24 mouse cellular contexts compared by ENCODE assay signal in the genomic region with DNA sequence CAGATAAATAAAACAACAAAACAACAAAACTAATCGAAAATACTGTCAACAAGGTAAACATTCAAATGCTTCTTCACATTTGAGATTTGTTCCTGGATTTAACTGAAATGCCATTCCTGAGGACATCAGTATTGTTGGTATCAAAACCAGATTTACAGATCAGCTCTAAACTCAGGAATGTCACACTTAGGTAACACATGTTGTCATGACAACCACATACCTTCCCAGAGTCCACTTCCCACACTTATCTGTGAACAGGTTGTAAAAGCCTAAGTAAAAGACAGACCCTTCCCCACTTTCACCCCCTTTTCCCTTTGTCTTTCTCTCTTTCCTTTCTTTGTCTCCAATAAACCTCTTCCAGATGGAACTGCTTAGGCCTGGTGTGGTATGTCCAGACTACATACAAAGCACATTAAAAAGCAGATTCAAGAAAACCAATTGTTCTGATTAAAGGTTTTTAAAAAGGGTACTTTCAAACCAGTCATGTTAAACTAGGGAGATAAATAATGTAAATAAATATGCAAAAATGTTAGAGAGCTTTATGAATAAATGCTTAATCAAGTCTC.
DNase-seq lines count a peak whose midpoint lies in the region; ATAC-seq and TF ChIP-seq lines count a peak whose summit lies in the region.
"Had no signal": no experiment of that assay in that cellular context is flagged by ENCODE, and none has a peak within 500 bp of the region (broad histone marks: within the 10 kb centered on the region; RNA-seq: fewer than 3 reads in every experiment).

No protein-coding gene starts in this region.

- peak; percentile 9 for DNase-seq in embryo, embryonic 10 days (ENCODE audit: low spot score)
- no peak for DNase-seq in embryo, embryonic 11 days
- DNase-seq in kidney, adult 11 months = no peak
- DNase-seq in Muller cell, postnatal 12 days (ENCODE audit: inconsistent ontology term) = peak; percentile 11
- DNase-seq in gastrocnemius, adult 2 months = no peak
- DNase-seq: adrenal gland, postnatal 25 days; cerebellum, adult 9-10 months; forebrain, postnatal 0 days; heart, postnatal 36 days; kidney, adult 18-20 months; kidney, postnatal 10 days; left cerebral cortex, postnatal 4 days; liver, embryonic 13.5 days; lung, adult 2 months; lung, postnatal 14 days; retina, postnatal 1 day; right cerebral cortex, postnatal 25 days; spleen, adult 18-20 months had no signal

- H3K4me2 ChIP-seq in kidney, embryonic 14.5 days (replicated peaks; ENCODE audit: low read depth, low read length) = no peak overlapping the region
- H3K4me2 ChIP-seq in limb, embryonic 12.5 days = no peak overlapping the region
- H3K4me2 ChIP-seq in intestine, postnatal 0 days (replicated peaks; ENCODE audit: low read depth) = no peak overlapping the region
- H3K4me2 ChIP-seq: heart, embryonic 15.5 days; hindbrain, embryonic 15.5 days; liver, embryonic 13.5 days; neural tube, embryonic 13.5 days had no signal

- no peaks in the 10 kb centered on the region for H3K4me1 ChIP-seq in kidney, embryonic 14.5 days (ENCODE audit: control insufficient read depth, insufficient read depth, low read length)
- no peaks in the 10 kb centered on the region for H3K4me1 ChIP-seq in limb, embryonic 12.5 days (replicated peaks)
- H3K4me1 ChIP-seq in intestine, postnatal 0 days (replicated peaks; ENCODE audit: control insufficient read depth, insufficient read depth, low read length) = no peaks in the 10 kb centered on the region
- H3K4me1 ChIP-seq: heart, embryonic 15.5 days; hindbrain, embryonic 15.5 days; liver, embryonic 13.5 days; neural tube, embryonic 13.5 days had no signal

- no peak for TF ChIP-seq CTCF in gastrocnemius, adult 2 months (IDR thresholded peaks at IDR 0.05)
- no peak for TF ChIP-seq CTCF in intestine, postnatal 0 days (IDR thresholded peaks at IDR 0.05; ENCODE audit: low read depth)

- intact Hi-C loops in gastrocnemius, adult 2 months (cut with DNase I) = no loop called here

- no peaks in the 10 kb centered on the region for H3K36me3 ChIP-seq in kidney, embryonic 14.5 days (ENCODE audit: control insufficient read depth, insufficient read depth, low read length)
- no peaks in the 10 kb centered on the region for H3K36me3 ChIP-seq in limb, embryonic 12.5 days
- H3K36me3 ChIP-seq in intestine, postnatal 0 days (ENCODE audit: control insufficient read depth, insufficient read depth) = no peaks in the 10 kb centered on the region
- H3K36me3 ChIP-seq: heart, embryonic 15.5 days; hindbrain, embryonic 15.5 days; liver, embryonic 13.5 days; neural tube, embryonic 13.5 days had no signal

- H3K9ac ChIP-seq in kidney, embryonic 14.5 days (ENCODE audit: low read depth, low read length) = no peak overlapping the region
- no peak overlapping the region for H3K9ac ChIP-seq in limb, embryonic 12.5 days (replicated peaks)
- no peak overlapping the region for H3K9ac ChIP-seq in intestine, postnatal 0 days (ENCODE audit: low read depth, low read length)
- H3K9ac ChIP-seq: forebrain, postnatal 0 days; heart, embryonic 15.5 days; hindbrain, embryonic 15.5 days; liver, embryonic 13.5 days; neural tube, embryonic 13.5 days had no signal

- no peaks in the 10 kb centered on the region for H3K9me3 ChIP-seq in kidney, embryonic 14.5 days (ENCODE audit: control insufficient read depth, low read length)
- no peaks in the 10 kb centered on the region for H3K9me3 ChIP-seq in limb, embryonic 12.5 days
- H3K9me3 ChIP-seq in intestine, postnatal 0 days (ENCODE audit: control insufficient read depth) = no peaks in the 10 kb centered on the region
- H3K9me3 ChIP-seq: heart, embryonic 15.5 days; hindbrain, embryonic 15.5 days; liver, embryonic 13.5 days; neural tube, embryonic 13.5 days had no signal

- H3K27ac ChIP-seq in kidney, embryonic 14.5 days (ENCODE audit: low read depth, low read length) = no peak overlapping the region
- H3K27ac ChIP-seq in limb, embryonic 12.5 days = no peak overlapping the region
- no peak overlapping the region for H3K27ac ChIP-seq in gastrocnemius, adult 2 months
- H3K27ac ChIP-seq in intestine, postnatal 0 days (ENCODE audit: low read depth, low read length) = no peak overlapping the region
- H3K27ac ChIP-seq: heart, embryonic 15.5 days; hindbrain, embryonic 15.5 days; liver, embryonic 13.5 days; neural tube, embryonic 13.5 days had no signal

- ATAC-seq in kidney, embryonic 14.5 days (ENCODE audit: low FRiP score, low TSS enrichment) = 0 out of 2 replicates have a peak, but pooled peaks have one; percentile 52
- ATAC-seq in limb, embryonic 12.5 days (ENCODE audit: insufficient number of reproducible peaks, insufficient read depth, low FRiP score, low TSS enrichment, low read depth) = peak; percentile 66; the same call in 1 of the 2 replicates
- ATAC-seq in intestine, postnatal 0 days = no peak
- ATAC-seq: forebrain, postnatal 0 days had no signal

- H3K4me3 ChIP-seq in kidney, embryonic 14.5 days (ENCODE audit: low read length) = no peak overlapping the region
- H3K4me3 ChIP-seq in limb, embryonic 12.5 days (replicated peaks) = no peak overlapping the region
- no peak overlapping the region for H3K4me3 ChIP-seq in gastrocnemius, adult 2 months
- no peak overlapping the region for H3K4me3 ChIP-seq in intestine, postnatal 0 days (ENCODE audit: low read depth, low read length)
- H3K4me3 ChIP-seq: heart, embryonic 15.5 days; hindbrain, embryonic 15.5 days; liver, embryonic 13.5 days; neural tube, embryonic 13.5 days had no signal

- 73% methylated on average over 1 of the region's 1 CpGs for WGBS in kidney, embryonic 14.5 days
- 83% methylated on average over 1 of the region's 1 CpGs for WGBS in limb, embryonic 12.5 days
- WGBS in intestine, postnatal 0 days = 55% methylated on average over 1 of the region's 1 CpGs

- no peaks in the 10 kb centered on the region for H3K27me3 ChIP-seq in kidney, embryonic 14.5 days (ENCODE audit: control insufficient read depth, insufficient read depth, low read length)
- H3K27me3 ChIP-seq in limb, embryonic 12.5 days = no peaks in the 10 kb centered on the region
- no peaks in the 10 kb centered on the region for H3K27me3 ChIP-seq in intestine, postnatal 0 days (replicated peaks; ENCODE audit: control insufficient read depth, insufficient read depth, low read length)
- H3K27me3 ChIP-seq: heart, embryonic 15.5 days; hindbrain, embryonic 15.5 days; liver, embryonic 13.5 days; neural tube, embryonic 13.5 days had no signal

Comparison
In these comparisons a context has a peak if more than half of its experiments do, and no peak if none do; other contexts are left out.
1. DNase-seq: peak in embryo, embryonic 10 days (single experiment) and Muller cell, postnatal 12 days (single experiment); none in embryo, embryonic 11 days (single experiment), kidney, adult 11 months (single experiment) and gastrocnemius, adult 2 months (single experiment).